Mouse (Mus musculus) intestine, postnatal 0 days (tissue): ENCODE data around the gene Wdr20. TPM values are rescaled to one million over a fixed set of nuclear protein-coding genes. Genes with fewer than 3 reads are reported as not detected.

ENCODE experiments used
- ATAC-seq: fragments of 200-750 bp; cut with Nextera tagmentation; 2 replicates; pipeline ENCODE4 v1.8.0; 2017; ENCODE audit warnings: mild to moderate bottlenecking, moderate TSS enrichment, moderate library complexity
- H3K27ac ChIP-seq: fragments of 300-500 bp; sonication (generic); 2 replicates; pipeline ENCODE4 v1.5.1; 2014; ENCODE audit warnings: mild to moderate bottlenecking, low read depth, low read length, moderate library complexity
- H3K27me3 ChIP-seq: fragments of 300-500 bp; sonication (generic); replicated peaks from 2 replicates; pipeline ENCODE4 v1.6.1; 2014; ENCODE audit warnings: low read length, mixed read lengths; ENCODE audit not compliant: control insufficient read depth, insufficient read depth
- H3K36me3 ChIP-seq: fragments of 300-500 bp; sonication (generic); 2 replicates; pipeline ENCODE4 v1.6.1; 2014; ENCODE audit warnings: mild to moderate bottlenecking, moderate library complexity; ENCODE audit not compliant: control insufficient read depth, insufficient read depth
- H3K4me1 ChIP-seq: fragments of 300-500 bp; sonication (generic); replicated peaks from 2 replicates; pipeline ENCODE4 v1.6.1; 2014; ENCODE audit warnings: antibody characterized with exemption, low read length, mixed read lengths; ENCODE audit not compliant: control insufficient read depth, insufficient read depth
- H3K4me2 ChIP-seq: fragments of 300-500 bp; sonication (generic); replicated peaks from 2 replicates; pipeline ENCODE4 v1.6.1; 2014; ENCODE audit warnings: low read depth, mild to moderate bottlenecking, moderate library complexity
- H3K4me3 ChIP-seq: fragments of 300-500 bp; sonication (generic); 2 replicates; pipeline ENCODE4 v1.5.1; 2014; ENCODE audit warnings: low read depth, low read length
- H3K9ac ChIP-seq: fragments of 300-500 bp; sonication (generic); 2 replicates; pipeline ENCODE4 v1.6.1; 2014; ENCODE audit warnings: mild to moderate bottlenecking, low read depth, low read length
- H3K9me3 ChIP-seq: fragments of 300-500 bp; sonication (generic); 2 replicates; pipeline ENCODE4 v1.6.1; 2016; ENCODE audit warnings: mixed run types; ENCODE audit not compliant: control insufficient read depth
- CTCF ChIP-seq: sonication (generic); IDR thresholded peaks from 2 replicates; pipeline ENCODE4 v1.5.1; 2016; ENCODE audit warnings: low read depth, mild to moderate bottlenecking, control low read depth, antibody characterized with exemption, moderate library complexity
- WGBS: fragments of 180-500 bp; shearing (Covaris S2); extraction: QIAGEN DNeasy Blood & Tissue Kit; methylation state at CpG from one replicate; pipeline ENCODE4 v1.1.7; 2014; 5-methylcytosine and 5-hydroxymethylcytosine counted together
- polyA plus RNA-seq: library from polyadenylated mRNA; unstranded; fragments of >200 nt; fragmentation: Nextera tagmentation; extraction: Ambion mirVana; gene quantifications from 2 replicates; pipeline ENCODE4 v1.2.1, GENCODE M21; 2015

The Wdr20 gene
- polyA plus RNA-seq, 1 experiment from 2014 or later = 12.3 TPM

DNA sequence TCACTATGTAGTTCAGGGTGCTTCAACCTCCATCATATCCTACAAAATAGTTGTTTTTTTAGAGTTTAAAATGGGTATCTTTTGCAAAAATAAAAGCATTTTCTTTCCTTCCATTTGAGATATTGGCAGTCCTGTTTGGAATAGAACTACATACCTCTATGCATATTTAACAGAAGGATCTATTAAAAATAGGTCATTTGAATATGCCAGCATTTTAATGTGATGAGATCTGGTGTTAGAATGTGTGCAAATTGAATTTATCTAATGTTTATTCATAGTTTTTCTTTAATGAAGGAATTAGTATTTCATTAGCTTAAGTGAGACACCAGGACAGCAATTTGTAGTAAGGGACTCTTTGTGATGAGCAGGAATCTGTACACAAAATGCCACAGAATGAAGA lies 30.8 kb downstream of the Wdr20 start:
- H3K27ac ChIP-seq = no peak overlapping the region
- no peaks in the 10 kb centered on the region for H3K4me1 ChIP-seq
- no peaks in the 10 kb centered on the region for H3K27me3 ChIP-seq
- no peak overlapping the region for H3K9ac ChIP-seq
- H3K36me3 ChIP-seq = no peaks in the 10 kb centered on the region
- no peaks in the 10 kb centered on the region for H3K9me3 ChIP-seq
- no peak overlapping the region for H3K4me2 ChIP-seq
- no peak for ATAC-seq
- no peak for TF ChIP-seq CTCF
- no peak overlapping the region for H3K4me3 ChIP-seq

DNA sequence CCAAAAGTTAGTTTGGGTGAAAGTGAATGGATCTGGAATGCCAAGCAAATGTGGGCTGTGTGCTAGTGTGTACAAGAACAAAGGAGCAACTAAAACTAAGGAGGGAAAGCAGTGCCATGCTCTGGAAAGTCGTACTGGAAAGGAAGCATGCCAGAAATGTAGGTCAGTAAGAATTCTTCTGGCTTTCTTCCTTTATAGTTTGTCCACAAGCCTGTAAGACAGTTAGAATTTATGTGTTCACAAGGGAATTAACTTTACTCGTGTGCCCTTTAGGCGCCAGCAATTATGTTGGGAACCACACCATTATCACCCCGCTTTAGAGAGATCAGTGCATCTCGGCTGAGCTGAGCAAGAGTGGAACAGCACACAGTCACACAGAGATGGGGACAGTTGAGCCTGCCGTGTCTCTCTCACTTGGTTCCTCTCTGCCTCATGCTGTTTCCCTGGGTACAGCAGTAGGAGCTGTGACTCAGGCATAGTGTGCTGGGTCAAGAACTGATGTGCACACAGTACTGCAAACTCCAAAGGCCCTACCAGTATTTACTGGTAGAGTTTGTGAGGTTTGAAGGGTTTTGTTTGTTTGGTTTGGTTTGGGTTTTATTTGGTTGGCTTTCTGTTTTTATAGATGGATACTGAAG lies 32.0 kb downstream of the Wdr20 start:
- no peak for ATAC-seq
- no peak for TF ChIP-seq CTCF
- Histone ChIP-seq H3K36me3 (no peaks in the 10 kb centered on the region), H3K9me3 (no peaks in the 10 kb centered on the region), H3K27ac (no peak overlapping the region), H3K9ac (no peak overlapping the region), H3K4me3 (no peak overlapping the region), H3K4me2 (no peak overlapping the region), H3K27me3 (no peaks in the 10 kb centered on the region), H3K4me1 (no peaks in the 10 kb centered on the region)
- 61% methylated on average over 6 of the region's 6 CpGs for WGBS

DNA sequence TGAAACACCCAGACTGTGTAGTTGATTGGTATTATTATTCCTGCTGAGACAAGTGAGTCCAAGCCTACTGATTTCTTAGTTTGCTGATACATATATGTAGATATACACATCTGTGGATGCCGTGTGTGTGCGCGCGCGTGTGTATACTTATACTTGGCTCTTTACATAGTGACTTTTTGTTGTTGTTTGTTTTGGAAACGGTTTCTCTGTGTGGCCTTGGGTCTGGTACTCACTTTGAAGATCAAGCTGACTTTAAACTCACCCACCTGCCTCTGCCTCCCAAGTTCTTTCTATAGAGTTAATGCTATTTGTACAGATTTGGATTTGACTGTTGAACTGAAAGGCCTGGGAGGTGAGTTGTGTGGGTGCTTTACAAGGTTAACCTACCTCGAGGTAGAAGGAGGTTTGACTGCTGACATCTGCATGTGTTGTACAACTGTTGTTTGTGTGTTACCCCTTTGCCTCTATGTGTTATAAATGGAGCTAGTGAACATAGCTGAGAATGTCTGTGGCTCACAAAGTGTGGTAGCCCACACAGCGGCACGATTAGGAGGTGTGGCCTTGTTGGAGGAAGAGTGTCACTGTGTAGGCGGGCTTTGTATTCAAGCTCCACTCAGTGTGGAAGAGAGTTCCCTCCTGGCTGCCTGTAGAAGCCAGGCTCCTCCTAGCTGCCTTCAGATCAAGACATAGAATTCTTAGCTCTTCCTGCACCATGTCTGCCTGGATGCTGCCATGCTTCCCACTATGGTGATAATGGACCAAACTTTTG lies 32.9 kb downstream of the Wdr20 start:
- Histone ChIP-seq H3K4me2 (no peak overlapping the region), H3K36me3 (no peaks in the 10 kb centered on the region), H3K9ac (no peak overlapping the region), H3K27ac (no peak overlapping the region), H3K27me3 (no peaks in the 10 kb centered on the region), H3K4me1 (no peaks in the 10 kb centered on the region), H3K9me3 (no peaks in the 10 kb centered on the region), H3K4me3 (no peak overlapping the region)
- TF ChIP-seq CTCF = no peak
- 88% methylated on average over 10 of the region's 10 CpGs for WGBS
- ATAC-seq = no peak

DNA sequence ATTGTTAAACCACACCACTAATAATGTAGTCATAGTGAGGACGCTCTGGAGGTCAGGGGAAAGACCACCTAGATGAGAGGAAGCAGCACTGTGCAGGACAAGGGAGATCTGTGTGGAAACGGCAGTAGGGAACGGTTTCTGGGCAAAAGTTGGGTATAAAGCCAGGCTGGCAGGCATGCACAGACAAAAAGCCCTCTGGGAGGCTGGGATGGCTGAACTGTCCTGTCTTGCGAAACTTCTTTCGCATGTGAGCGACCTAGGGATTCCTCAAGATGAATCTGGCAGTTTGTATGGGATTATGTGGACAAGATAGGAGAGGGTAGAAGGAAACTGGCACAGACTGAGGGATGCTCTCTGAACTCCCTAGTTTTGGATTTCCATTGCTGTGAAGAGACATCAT lies 34.2 kb downstream of the Wdr20 start:
- Histone ChIP-seq H3K36me3 (no peaks in the 10 kb centered on the region; the same call in 1 of the 2 replicates), H3K4me2 (no peak overlapping the region), H3K9me3 (no peaks in the 10 kb centered on the region), H3K4me3 (no peak overlapping the region), H3K4me1 (no peaks in the 10 kb centered on the region), H3K9ac (no peak overlapping the region), H3K27ac (no peak overlapping the region), H3K27me3 (no peaks in the 10 kb centered on the region)
- no peak for TF ChIP-seq CTCF
- no peak for ATAC-seq
- 97% methylated on average over 6 of the region's 6 CpGs for WGBS

DNA sequence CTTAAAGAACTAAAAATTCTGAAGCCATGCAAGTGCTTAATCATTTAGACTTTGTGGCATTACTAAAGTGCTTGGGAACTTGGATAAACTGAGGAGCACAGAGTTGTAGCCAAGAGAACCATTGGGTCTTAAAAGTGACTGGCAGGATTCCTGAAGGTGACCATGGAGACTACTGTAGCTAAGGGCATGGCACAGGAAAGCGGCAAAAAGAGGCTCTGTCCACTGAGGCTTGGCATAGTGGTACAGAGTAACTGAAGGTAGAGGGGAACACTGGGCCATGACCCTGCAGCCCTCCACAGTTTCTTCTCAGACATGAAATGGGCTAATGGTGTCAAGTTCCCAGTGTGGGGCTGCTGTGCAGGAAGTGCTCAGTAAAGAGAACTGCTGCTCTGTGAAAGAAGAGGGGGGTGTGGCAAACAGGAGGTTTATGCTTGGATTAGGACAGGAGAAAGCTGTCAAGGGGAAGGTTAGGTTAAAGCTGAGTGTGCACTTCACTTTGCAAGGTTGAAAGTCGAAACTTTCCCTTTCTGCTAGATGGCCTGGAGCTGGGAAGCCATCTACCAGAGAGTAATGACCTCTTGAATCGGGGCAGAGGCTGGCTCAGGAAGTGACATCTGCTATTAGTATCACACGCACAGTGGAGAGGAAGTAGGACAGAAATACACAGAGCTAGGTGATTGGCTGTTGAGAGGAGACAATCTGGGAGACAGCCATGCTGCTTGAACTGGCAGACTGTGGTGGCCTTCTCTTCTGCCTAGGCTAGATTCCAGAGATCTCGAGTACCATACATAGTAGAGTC lies 38.1 kb downstream of the Wdr20 start:
- peaks cover 9% of the 10 kb centered on the region for H3K36me3 ChIP-seq
- H3K27ac ChIP-seq = no peak overlapping the region
- H3K9ac ChIP-seq = no peak overlapping the region
- TF ChIP-seq CTCF = no peak
- no peak overlapping the region for H3K4me3 ChIP-seq
- no peaks in the 10 kb centered on the region for H3K27me3 ChIP-seq
- no peaks in the 10 kb centered on the region for H3K9me3 ChIP-seq
- WGBS = 50% methylated on average over 5 of the region's 5 CpGs
- no peaks in the 10 kb centered on the region for H3K4me1 ChIP-seq
- ATAC-seq = peak; percentile 61
- no peak overlapping the region for H3K4me2 ChIP-seq

DNA sequence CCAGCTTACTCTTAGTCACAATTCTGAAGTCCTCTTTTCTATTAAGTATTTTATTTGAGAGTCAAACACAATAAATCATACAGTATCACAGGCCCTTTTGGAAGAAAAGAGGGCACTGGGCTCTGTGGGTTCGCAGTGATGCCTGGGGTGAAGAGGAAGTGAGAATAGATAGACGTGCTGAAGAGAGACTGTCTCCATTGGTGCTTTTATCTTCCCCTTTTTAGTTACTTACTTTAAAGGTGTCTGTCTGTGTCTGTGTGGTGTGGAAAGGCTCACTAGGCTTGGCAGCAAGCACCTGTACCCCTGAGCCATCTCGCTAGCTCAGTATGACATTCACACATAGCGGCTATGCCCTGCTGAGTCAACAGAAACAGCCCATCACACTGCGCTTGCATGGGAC lies 40.1 kb downstream of the Wdr20 start:
- Histone ChIP-seq H3K4me3 (no peak overlapping the region), H3K9ac (no peak overlapping the region), H3K9me3 (no peaks in the 10 kb centered on the region), H3K27me3 (no peaks in the 10 kb centered on the region), H3K27ac (no peak overlapping the region), H3K36me3 (peaks cover 21% of the 10 kb centered on the region), H3K4me1 (no peaks in the 10 kb centered on the region), H3K4me2 (no peak overlapping the region)
- TF ChIP-seq CTCF = no peak
- ATAC-seq = no peak
- 80% methylated on average over 5 of the region's 5 CpGs for WGBS
